Mouse (Mus musculus) kidney, adult 2 months (tissue): ENCODE measurements at regions not wholly inside any gene's neighbourhood (a gene's known extent, or its start where the extent isn't known, plus 50 kb on each side); places are given as distances from the start of the nearest gene placed in this dataset.

Source experiments
- CTCF ChIP-seq: fragments of 200-500 bp; conservative IDR thresholded peaks from 2 replicates; pipeline ENCODE4 v1.5.1; 2011; ENCODE audit warnings: low read depth, mild to moderate bottlenecking, control low read depth, low read length, moderate library complexity, mixed read lengths; ENCODE audit not compliant: insufficient read depth, insufficient read length
- POLR2A ChIP-seq: fragments of 200-500 bp; IDR thresholded peaks from one replicate; pipeline ENCODE4 v1.6.1; 2011; ENCODE audit warnings: low read depth, low read length, control low read depth

DNA sequence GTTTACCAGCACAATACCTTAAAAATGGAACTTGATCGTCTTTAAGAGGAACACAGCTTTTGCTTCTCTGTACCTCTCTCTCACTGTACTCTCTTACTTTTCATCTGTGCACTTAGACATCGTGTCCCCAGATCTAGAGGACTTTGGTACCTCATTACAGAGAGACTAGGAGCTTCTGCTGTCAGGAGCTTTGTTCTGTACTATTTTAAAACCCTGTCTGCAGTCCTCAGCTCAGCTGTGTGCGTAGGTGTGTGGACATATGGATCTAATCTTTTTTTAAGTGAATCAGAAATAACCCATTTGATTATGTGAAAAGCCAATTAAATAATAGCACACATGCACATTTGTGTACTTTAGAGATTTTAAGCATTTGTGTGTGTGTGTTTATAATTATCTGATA is 189.4 kb downstream of the Plod2 start:
- no peak for TF ChIP-seq CTCF
- no peak for TF ChIP-seq POLR2A
